Mouse (Mus musculus): ENCODE data around the gene Fgfr3. TPM values are rescaled to one million over a fixed set of nuclear protein-coding genes. Genes with fewer than 3 reads are reported as not detected.

Fgfr3 gene
- total RNA-seq, 2 experiments from 2014 or later = not detected

DNA sequence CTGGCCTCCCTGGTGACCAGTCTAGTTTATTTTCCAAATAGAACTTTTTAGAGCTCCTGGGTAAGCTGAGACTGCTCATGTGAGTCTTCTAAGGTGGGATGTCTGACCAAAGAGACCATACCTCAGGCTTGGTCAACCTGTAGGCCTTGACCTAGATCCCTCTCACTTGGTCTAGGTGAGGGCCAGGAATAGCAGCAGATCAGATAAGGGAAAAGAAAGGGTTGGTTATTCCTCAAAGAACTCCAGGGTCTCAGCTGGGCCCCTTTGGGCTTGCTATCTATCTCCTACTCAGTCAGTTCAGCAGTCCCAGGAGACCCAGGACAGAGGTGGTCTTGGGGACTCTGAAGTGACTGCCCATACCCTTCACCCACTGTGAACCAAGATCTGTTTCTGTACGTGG is 23.9 kb upstream of the Fgfr3 start:
- ATAC-seq (ENCODE audit: poor library complexity, severe bottlenecking) = no peak

DNA sequence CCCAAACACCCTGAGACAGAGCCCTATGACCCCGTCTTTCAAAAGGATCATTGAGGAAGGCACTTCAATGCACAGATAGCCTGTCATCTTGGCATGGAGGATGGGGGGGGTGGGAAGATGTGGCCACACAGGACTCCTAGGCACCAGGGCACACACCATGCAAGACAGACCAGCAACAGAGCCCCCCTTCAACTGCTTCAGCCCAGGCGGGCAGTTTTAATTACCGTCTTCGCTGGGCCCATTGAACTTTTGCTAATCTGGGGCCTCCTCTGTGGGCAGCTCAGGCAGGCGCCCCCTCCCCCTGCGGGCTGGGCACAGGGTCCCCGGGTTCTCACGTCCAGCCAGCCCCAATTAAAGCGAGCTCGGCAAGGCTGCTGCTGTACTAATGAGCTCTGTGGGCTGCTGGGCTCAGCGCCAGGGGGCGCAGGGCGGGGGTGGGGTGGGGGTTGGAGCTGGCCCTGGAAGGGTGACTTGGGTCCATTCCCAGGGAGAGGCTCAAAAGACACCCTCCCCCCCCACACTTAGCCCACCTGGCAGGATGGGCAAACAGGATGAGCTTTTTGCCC is 23.4 kb upstream of the Fgfr3 start:
- ATAC-seq (ENCODE audit: poor library complexity, severe bottlenecking) = no peak

DNA sequence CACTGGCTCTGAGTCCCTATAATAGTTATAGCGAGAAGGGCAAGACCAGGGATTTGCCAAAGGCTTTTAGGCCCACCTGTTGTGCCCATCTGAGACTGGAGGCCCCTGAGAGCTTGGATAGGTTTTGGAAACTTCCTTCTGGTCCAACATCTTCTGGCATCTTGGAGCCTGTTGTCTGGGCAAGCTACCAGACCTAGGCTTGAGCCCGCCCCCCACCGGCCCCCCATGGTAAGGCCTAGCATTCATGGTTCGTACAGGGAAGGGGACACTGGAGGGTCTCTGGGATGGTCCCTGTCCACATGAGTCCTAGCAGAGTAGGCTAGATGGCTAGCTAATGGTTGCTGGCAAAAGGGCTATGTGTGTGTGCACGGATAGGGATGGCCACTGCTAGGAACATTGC is 22.8 kb upstream of the Fgfr3 start:
- ATAC-seq (ENCODE audit: poor library complexity, severe bottlenecking) = no peak

DNA sequence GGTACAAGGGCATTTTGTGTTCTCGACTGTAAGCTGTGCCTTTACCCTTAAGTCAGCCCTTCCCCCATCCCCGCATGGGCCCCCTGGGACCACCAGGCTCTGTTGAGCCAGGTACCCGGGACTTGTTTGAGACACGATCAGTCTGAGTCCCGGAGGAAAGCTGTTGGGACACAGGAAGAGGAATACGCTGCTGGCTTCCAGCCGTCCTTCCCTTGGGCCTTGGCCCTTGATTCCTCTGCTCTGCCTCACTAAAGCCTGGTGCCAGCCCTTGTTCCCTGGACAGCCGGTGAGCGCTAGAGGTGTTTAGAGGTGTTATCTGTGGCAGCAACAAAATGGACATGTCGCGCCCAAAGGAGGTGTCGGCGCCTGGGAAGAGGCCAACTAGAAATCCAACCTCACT is 21.5 kb upstream of the Fgfr3 start:
- no peak for ATAC-seq (ENCODE audit: poor library complexity, severe bottlenecking)

DNA sequence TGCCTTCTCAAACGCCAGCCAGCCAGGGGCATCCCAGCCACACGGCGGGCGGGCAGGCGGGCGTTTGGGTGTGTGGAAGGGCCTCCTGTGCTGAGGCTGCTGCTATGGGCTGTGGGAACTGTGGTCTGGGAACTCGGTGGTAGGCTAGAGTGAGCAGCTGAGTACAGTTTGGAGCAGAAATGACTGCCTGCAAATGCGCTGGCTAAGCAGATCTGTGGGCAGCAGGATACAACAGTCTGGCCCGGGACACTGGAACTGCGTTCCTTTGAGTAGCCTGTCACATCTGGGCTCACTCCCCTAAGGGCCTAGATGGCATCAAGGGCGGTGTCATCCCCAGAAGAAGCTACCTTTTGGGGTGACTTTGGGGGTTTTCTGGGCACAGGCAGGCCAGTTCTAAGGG is 19.6 kb upstream of the Fgfr3 start:
- ATAC-seq (ENCODE audit: poor library complexity, severe bottlenecking) = no peak

DNA sequence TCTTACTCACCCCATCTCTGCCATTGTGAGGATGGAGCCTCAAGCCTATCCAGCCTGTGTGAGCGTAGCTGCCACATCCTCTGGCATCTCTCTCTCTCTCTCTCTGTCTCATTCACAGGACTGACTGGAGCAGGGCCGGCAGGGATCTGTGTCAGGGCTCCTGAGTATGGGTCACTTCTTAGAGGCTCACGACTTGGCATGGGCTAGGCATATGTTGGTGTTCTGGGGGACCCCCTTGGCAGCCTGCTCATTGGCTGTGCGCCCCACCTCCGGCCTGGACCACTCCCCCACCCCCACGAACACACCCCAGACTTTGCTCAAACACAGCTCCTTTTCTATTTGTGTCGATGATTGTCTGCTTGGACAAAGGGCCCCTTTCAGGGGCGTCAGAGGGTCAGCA is 17.5 kb upstream of the Fgfr3 start:
- ATAC-seq (ENCODE audit: poor library complexity, severe bottlenecking) = no peak

DNA sequence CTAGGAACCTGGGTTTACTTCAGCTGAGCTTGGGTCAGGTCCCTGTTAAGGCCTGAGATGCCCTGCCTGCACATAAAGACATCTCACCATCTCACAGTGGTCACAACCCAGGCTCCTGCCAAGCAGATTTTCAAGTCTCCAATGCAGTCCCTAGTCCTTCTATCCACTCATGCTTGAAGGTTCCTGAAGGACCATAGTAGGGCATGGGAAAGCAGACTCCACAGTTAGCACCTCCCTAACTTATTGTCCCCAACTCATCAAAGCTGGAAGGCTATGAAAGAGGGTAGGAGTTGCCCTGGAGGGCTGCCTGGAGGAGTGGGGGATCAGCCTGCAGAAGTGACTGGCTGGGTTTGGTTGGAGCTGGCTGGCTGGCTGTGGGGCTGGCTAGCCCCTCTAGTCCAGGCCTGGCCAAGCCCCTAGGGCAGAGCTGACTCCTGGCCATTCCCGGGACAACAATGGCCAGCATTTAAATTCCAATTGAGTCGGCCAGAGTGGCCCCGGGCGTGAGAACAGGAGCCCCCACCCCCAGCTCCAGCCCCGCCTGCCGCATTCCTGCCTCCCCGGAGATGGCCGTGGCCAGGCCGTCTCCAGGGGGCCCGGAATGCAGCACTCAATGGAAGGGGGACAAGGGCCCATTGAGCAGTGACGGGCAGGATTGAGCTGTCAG is 16.4 kb upstream of the Fgfr3 start:
- ATAC-seq (ENCODE audit: poor library complexity, severe bottlenecking) = no peak

DNA sequence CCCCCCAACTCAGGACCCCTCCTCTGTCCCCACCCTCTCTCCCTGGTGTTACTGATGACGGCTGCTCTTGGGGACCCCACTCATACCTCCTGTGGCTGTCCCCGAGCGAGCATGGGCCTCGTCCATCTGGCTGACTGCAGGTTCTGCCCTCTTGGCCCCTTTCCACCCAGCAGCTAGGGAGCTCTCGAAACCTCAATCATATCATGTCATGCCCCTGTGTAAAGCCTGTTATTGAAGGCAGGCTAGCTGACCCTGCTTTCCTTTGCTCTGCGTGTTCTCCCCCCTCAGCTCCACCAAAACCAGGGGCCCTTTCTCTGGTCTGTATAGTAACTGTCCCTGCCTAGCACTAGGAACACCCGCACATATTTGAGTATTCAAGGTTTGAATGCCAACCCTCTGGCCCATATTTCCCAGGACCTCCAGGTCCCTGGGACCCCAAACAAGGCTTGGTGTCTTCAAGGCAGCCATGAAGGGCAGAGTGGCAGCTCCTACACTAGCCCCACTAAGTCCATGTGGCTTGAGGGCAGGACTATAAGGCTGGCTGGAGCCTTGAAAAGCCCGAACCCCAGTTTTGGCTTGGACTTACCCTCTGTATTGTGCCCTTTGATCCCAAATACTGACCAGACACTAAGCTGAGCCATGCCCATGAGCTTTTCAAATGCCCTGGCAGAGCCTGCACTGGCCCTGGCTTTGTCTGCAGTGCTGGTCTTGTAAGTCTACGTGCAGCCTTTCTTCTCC is 15.7 kb upstream of the Fgfr3 start:
- no peak for ATAC-seq (ENCODE audit: poor library complexity, severe bottlenecking)

DNA sequence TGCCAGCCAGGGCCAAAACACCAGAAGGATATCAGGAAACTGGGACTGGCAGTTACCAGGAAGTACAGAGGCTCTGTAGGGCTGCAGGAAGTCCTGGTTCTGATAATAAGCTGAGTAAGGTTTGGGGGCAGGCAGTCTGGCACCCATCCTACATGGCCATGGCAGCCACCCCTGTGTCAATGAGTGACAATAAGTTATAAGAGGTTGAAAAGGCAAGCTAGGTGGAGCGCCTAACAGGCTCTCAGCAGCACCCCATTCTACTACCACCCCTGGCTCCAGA is 15.2 kb upstream of the Fgfr3 start:
- ATAC-seq (ENCODE audit: poor library complexity, severe bottlenecking) = no peak

DNA sequence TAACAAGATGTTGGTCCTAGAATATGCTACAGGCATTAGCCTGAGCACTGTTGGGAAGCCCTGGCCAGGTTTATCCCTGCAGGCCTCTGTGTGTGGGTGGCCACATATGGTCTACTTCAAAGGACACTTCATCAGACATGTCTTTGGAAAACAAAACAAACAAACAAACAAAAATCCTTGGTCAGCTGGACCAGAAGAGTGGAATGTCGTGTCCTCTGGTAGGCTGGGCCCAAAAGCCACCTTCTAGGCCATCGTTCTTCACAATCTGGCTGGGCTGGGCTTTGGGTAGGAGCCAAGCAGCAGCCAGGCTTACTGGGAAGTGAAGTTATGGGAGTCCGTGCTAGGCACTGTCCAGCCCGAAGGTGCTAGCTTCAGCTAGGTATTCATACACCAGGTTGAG is 14.3 kb upstream of the Fgfr3 start:
- no peak for ATAC-seq (ENCODE audit: poor library complexity, severe bottlenecking)

DNA sequence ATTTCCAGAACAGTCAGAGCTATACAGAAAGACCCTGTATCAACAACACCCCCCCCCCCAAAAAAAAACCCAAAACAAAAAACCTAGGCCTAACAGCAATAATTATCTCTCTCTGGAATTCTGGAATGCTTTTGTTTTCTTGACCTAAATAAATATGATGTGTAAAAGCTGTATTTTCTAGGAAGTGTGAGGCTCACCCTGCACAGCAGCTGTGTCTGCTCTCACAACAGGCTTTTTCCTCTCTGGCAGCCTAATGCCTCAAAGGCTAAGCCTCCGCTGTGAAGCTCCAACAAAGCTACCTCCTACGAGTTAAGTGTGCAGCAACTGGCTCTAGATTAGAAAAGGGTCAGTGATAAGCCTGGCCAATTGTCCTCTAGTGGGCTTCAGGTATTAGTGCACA is 12.4 kb upstream of the Fgfr3 start:
- ATAC-seq (ENCODE audit: poor library complexity, severe bottlenecking) = no peak

DNA sequence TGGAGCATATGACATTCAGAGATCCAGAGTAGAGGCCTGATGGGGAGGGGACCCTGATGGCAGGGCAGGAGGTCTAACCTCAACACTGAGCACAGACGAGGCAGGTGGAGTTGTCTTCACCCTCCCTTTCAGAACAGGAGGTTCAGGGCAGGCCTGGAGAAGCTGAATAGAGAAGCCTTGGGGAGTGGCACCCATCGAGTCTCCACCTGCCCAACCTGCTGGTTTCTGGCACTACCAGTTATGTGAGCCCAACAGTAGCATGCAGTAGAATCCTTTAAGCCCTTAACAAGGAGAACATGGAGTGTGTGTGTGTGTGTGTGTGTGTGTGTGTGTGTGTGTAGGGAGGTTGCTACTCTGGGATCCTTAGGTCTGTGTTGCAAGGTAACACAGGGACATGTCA is 8.9 kb upstream of the Fgfr3 start:
- no peak for ATAC-seq (ENCODE audit: poor library complexity, severe bottlenecking)

DNA sequence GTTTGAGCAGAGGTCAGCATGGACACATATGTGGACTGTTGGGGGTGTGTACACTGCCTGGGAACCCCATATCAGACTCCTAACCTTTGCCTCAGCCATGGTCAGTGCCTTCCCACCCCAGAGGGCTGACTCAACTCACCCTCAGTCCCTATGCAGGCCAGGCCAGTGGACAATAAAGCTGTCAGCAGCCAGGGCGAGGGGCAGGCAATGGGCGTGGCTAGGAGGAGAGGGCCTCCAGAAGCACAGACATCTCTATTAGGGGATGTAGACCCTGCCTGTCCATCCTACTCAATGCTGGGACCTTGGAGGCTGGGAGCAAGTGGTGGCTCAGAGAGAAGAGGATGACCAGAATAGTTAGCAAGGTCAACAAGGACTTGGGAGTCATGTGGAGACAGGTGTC is 6.3 kb upstream of the Fgfr3 start:
- ATAC-seq (ENCODE audit: poor library complexity, severe bottlenecking) = no peak

DNA sequence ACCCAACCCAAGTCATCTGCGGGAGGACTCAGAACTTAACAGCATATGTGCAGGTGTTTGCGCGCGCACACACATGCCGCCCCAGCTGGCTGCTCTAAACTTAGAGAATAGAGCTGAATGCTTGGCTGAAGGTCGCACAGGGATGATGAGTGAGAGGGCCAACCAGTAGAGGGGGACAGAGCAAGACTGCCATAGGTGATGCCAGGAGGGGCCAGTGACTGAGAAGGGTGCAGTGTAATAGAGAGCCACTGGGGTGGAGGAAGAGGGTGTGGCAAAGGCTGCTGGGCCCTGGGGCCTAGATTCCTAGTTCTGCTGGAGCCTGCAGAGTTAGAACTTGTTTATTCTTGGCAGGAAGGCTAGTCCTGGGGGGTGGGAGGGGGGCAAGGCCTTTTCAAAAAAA is 5.0 kb upstream of the Fgfr3 start:
- no peak for ATAC-seq (ENCODE audit: poor library complexity, severe bottlenecking)

DNA sequence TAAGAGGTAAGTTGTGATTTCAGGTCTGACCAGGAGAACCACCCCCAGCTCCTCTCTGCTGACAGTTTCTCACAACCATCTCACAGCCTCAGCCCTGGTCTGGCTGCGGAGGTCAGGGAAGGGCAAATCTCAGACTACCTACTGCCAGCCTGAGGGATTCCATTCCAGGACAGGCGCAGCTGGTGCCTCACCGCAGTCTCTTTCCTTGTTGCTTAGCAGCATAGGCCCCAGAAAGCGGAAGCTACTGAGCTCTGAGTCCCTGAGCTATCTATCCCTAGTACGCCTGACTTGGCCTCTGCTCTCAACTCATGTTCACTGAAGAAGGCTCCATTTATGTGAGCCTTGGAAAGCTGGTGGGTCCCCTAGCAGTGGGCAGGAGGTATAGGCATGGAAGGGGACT is 3.0 kb upstream of the Fgfr3 start:
- no peak for ATAC-seq (ENCODE audit: poor library complexity, severe bottlenecking)

DNA sequence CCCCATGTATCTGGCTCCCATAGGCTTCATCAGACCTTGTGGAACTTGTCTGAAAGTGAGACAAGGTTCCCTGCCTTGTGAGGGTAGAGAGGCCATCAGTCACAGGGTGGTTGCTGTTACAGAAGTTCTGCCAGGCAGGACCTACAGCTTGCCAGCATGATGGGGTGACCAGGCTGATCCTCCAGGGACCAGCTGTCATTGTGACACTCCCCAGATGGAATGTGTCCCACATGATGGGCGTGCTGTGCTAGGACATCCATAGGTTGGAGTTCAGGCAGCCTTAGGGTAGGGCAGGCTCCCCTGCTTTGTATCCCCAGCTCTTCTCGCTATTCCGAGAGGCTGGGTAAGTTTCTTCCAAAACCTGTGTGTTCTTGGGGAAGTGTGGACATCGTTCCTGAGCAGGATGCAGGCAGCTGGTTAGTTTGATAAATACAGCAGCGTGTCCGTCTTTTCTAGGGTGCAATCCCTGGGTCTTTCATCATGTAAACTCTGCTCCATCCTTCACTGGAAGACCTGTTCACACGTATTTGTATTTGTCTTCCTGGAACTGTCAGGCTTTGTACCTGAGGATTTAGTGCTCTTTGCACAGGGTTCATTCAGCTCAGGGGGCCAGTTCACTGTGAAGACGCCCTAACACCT is 503 bp upstream of the Fgfr3 start:
- ATAC-seq (ENCODE audit: poor library complexity, severe bottlenecking) = no peak

DNA sequence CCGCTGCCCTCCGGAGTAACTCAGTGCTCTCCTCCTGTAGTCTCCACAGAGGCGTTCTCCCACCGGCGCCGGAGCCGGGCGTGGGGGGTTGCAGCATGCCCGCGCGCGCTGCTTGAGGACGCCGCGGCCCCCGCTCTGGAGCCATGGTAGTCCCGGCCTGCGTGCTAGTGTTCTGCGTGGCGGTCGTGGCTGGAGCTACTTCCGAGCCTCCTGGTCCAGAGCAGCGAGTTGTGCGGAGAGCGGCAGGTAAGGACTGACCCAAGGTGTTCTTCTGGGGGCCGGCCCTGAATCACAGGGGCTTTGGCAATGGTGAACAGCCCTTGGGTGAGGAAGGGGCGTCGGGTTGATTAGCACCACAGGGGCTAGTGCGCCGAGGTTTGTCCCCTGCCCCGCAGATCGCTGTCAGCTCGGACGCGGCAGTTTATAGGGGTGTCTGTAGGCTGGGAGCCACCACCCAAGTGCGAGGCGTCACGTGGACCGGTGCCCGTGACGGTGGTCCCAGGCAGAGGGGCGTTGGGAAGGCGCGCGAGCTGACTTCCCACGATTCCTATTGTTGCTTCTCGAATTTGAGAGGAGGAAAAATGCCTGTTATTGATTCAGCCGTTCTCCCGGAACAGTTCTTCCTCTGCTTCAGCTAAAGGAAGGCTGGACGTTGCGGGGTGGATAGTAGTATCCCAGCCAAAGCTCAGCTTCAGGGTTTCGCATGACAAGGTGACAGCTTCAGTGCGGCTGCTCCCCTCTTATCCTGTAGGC is 968 bp downstream of the Fgfr3 start:
- ATAC-seq (ENCODE audit: poor library complexity, severe bottlenecking) = no peak

DNA sequence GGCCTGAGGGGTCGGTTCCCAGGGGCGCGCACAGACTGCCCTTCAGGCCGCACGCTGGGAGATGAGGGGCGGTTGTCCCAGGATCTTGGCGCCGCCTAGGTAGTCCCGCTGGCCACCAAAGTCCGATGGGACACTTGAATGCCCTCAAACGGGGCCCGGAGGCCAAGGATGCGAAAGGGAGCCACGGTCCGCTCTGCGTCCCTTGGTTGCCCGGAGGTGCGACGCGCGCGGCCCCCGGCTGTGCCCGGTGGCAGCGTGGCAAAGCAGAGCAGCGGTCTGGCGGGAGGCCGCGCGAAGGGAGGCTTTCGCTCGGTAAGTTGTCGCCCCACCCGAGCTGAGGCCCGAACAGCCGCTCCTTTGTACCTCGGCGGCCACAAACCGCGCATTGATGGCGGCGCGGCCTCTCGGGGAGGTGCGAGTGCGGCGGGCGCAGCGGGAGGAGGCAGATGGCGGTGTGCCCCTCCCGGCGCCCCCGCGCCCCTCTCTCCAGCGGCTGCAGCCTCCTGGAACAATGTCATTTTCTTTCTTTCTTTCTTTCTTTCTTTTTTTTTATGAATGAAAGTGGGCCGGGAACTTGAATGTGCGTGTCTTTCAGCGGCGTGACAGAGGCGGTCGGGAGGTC is 1.7 kb downstream of the Fgfr3 start:
- no peak for ATAC-seq (ENCODE audit: poor library complexity, severe bottlenecking)

DNA sequence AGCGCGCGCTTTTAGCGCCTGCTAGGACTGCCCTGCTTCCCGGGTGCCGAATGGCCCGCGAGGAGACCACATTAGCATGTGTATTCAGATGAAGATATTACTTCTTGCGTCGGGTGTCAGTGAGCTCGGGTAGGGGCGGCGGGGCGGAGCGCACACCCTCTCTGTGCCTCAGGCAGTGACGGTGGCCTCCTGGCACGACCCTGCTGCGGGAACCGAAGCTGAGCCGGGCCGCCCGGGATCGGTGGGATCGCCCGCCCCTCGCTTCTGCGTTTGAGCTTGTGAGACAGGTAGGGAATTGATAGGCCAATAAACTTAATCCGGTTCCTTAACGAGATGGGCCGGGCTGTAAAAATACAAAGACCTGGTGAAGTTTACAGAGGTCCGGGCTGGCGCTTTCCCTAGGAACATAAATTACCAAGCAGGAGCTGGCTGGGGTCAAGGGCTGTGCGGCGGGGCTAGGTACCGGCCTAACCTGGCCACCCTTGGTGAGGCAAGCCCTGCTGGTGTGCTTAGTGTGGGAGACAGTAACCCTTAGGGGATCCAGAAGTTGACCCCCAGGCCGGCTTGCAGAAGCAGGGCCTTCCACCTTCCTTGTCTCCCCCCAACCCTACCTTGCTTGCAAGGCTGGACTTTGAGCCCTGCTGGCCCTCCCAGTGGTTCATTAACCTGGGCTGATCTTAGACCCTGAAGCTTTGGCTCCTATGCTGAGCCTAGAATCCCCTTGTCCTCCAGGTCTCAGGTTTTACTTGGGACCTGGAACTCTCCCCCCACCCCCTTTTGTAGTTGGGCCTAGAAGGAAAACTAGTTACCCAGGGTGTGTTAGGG is 2.4 kb downstream of the Fgfr3 start:
- ATAC-seq (ENCODE audit: poor library complexity, severe bottlenecking) = no peak

DNA sequence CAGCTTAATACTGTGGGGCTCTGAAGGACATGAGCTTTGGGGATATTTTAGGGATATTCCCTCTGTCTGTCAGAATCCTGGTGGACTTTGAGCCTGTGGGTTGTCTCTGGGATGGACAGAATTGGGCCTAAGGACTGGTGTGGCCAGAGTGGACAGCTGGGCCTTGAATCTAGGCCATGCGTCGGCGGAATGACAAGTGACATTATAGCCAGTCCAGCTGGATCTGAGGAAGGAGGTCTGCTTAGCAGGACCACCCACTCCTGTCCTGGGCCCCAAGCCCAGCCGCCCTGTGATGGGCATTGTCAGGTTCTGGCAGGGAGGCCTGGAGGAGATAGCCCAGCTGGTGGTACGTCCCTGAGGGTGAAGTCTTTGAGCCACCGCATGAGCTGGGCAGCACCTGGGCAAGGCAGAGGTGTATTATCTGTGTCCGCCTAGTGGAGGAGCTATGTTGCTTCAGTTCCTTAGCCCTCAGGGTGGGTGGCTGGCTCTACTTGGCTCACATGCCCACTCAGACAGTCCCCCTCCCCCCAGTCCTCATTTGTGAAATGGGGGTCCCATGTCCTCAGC is 4.7 kb downstream of the Fgfr3 start:
- ATAC-seq (ENCODE audit: poor library complexity, severe bottlenecking) = no peak
